Mouse (Mus musculus) ES-E14 (cell line): ENCODE results near the gene Tuba3b.

Experiments
- CHD2 ChIP-seq: IDR thresholded peaks from 2 replicates; pipeline ENCODE4 v1.6.1; 2014; ENCODE audit warnings: mild to moderate bottlenecking, low read depth, low read length, inconsistent platforms
- ZNF384 ChIP-seq: IDR thresholded peaks from 2 replicates; pipeline ENCODE4 v1.6.1; 2012; ENCODE audit warnings: low read depth, low read length, inconsistent platforms

GRCm38 (mm10) chr6:145567296-145567695 is 48.3 kb upstream of the Tuba3b start:
- TF ChIP-seq ZNF384 = no peak
- TF ChIP-seq CHD2 = no peak
